Mouse (Mus musculus): Measurements from ENCODE around the gene Ppp1r15b.

Ppp1r15b gene

DNA sequence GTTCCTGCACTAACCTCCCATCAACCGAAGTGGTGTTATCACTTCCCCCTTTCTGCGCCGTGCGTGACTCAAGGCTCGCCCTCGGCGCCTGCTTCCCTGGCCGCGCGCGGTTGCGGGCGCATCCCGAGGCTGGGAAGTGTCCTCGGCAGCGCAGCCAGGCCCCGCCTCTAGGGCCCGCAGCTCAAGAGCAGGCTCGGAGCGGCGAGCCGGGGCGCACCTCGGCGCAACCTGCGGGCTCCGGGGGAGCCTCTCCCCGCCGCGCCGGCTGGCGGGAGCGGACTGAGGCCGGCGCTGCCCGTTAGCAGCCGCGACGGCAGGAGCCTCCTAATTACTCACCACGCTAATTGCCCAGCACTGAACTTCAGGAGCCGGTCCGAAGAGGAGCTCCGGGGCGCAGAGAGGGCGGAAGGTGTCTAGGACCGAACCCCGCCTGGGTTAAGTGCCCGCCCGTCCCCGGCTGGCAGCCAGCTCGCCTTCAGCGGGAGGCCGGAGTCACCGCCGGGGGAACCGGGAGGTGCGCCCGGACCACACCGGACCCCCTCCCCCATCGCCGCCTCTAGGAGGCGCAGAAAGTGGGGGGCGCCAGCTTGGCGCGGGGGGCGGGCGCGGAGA, 33.0 kb downstream of the Ppp1r15b start, which contains the start of gene Plekha6:
Gene Plekha6, plus strand, starts transcription at position 391 of the 612 bp plus-strand sequence.
- DNase-seq: no peak

DNA sequence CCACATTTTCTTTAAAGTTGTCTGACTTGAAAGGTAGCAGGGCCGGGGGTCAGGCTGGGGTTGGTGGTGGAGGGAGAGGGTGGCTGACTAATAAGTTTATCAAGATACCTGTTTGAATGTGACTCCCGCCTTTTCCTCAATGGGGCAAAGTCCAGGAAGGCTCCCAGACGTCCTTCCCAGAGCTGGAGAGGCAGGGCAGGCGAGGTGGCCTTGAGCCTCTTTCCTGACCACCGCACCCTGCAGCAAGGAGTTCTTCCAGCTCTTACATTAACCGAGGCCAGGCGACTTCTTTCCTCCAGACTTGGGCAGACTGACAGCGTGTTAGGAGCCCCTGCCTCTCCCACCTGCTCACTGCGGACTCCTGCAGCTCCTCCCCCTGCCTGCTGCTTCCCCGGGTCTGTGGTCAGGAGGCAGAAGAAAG, 33.7 kb downstream of the Ppp1r15b start:
- no peak for DNase-seq

DNA sequence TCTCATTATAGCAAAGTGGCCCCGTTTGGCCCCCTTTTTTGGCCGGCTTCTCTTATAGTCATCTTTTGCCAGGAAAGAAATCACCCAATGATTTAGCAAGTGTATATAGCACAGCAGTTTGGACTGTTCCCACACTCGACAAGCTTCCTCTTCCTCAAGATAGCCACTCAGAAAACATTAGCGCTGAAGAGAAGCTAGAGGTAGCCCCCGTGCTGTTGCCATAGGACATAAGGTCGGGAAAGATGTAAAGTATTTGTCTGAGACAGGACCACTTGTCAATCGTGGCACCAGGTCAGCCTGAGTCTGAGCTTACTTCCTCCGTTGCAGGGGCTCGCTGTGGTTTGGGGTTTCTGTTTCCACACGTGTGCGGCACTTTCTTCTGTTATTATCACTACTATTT, 34.2 kb downstream of the Ppp1r15b start:
- no peak for DNase-seq

DNA sequence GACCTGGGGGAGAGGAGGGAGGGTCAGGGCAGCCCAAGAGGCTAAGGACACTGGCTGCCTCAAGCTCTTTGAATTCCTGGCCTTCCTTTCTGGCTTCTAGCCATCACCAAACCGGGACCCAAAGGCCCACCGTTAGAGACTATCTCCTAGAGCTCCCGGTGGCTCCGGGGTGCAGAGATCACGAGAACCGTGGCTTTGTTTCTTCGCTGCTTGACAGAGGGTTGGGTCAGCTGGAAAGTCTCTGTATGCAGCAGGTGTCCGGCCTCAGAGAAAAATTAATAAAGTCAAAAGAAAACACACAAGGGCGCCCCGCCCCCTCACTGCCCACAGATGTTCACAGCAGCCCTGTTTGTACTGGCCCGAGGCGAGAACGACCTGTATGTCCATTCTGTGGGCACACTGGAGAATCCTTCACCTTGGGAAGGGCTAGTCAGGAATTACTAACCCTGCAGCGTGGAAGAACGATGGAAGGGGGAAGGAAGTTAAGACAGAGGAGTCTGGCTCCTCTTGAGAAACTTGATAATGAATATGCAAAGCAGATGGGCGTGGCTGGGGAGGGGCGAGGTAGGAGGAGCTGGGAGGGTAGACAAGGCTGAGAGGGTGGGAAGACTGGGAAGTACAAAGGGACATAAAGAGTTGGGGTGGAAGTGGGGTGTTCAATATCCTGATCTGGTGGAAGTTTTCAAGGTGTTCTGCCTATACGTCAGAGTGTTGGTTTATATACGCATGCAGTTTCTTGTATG, 37.5 kb downstream of the Ppp1r15b start:
- DNase-seq: no peak

DNA sequence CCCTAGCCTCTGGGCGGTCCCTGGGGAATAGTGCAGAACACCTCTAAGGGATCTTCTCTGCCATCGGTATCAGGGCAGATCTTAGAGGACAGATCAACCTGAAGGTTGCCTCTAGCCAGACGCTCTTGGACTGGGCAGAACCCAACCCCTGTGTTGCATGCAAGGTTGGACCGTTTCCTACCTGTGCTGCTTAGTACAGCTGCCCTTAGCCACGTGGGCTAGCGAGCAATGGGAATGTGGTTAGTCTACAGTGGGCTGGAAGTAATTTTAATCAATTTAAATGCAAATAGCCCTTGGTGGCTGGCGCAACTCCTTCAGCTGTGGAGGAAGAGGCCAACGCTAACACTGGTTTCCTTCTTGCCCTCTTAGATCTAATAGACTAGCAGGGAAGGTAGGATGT, 39.3 kb downstream of the Ppp1r15b start:
- no peak for DNase-seq

DNA sequence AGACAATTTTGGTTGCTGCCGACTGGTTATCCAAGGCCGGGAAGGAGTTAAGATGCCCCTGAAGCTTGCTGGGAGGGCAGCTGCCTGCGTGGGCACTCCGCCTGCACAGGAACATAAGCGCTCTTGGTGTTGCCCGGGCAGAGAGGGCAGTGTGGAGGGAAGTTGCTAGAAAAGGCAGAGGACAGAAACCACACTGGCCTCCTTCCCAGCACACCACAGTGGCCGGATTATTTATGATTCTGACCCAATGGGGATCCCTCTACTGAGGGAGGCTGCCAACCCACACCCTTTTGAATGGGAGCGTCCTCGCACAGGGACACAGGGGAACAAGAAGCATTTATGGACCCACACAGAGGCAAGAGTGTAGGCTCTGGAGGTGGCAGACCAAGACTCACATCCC, 40.4 kb downstream of the Ppp1r15b start:
- no peak for DNase-seq

DNA sequence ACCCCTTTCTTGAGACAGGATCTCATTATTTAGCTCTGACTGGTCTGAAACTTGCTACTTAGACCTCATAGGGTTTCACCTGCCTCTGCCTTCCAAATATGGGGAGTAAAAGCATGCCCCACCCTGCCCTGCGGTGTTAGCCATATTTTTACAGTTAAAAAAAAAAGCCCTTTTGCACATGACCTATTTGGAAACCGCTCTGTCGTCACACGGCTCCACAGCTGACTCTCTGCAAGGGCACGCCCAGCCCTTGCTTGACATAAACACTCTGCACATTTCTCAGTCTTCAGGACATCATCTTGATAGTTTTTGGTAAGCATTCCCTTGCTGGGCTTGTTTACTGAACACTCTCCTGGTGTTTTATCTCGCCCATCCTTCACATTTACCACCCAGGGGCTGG, 44.2 kb downstream of the Ppp1r15b start:
- peak; percentile 18 for DNase-seq

DNA sequence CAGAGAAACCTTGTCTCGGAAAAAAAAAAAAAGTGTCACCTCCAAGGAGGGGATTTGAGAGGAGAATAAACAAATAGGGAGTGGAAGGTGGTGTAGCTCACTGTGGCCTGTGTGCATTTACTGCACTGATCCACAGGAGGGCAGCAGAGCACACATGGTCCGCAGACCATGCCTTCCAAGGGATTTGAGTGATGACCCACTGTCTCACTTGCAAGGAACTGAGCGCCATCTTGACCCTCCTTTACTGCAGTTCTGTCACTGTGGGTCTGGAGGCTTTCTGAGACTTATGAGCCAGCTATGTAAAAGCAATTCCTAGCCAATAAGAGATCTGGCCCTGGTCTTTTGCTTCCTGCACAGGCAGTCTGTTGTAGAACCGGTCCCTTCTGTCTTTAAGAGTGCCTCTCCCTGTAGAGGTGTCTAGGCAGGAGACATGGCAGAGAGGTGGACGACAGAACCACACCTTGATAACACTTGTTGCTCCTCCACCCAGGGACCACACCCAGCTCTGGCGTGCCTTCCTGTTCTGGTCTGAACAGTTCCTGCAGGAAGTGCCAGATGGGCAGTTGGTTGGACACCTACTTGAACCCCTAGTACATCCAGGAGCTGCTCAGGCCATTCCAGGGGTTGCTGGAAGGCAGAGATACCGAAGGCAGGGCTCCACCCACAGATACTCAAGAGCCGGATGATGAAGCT, 46.7 kb downstream of the Ppp1r15b start:
- peak; percentile 74 for DNase-seq

DNA sequence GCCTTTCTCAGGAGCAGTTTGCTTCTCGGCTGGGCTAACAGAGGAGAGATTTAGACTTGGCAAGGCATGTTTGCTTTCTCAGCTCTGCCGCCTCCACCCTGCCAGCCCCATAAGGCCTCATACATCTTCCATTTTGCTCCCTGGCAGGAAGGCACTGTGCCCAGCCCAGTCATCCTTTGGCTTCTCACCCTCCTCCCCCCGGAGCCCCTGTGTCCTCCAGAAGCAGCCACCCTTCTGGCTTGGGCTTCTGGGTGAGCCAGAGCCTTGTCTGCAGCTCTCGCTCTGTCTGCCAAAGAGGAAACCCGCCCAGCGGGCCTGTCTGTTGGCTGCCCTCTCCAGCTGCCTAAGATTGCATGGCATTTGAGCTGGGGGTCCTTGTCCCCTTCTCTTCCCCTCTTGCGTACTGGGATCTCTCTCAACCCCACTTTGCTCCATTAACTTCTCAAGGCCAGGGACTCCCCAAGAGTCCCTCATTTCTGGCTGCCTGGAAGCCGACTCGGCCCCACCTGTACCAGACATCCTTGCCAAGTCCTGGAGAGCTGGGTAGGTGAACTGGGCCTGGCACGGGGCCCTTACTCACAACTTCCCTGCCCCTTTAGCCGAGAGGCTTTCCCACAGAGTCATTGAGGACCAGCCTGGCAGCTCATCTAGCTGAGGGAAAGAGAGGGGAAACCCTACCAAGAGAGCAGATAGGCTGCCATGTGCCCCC, 47.9 kb downstream of the Ppp1r15b start:
- peak; percentile 51 for DNase-seq

DNA sequence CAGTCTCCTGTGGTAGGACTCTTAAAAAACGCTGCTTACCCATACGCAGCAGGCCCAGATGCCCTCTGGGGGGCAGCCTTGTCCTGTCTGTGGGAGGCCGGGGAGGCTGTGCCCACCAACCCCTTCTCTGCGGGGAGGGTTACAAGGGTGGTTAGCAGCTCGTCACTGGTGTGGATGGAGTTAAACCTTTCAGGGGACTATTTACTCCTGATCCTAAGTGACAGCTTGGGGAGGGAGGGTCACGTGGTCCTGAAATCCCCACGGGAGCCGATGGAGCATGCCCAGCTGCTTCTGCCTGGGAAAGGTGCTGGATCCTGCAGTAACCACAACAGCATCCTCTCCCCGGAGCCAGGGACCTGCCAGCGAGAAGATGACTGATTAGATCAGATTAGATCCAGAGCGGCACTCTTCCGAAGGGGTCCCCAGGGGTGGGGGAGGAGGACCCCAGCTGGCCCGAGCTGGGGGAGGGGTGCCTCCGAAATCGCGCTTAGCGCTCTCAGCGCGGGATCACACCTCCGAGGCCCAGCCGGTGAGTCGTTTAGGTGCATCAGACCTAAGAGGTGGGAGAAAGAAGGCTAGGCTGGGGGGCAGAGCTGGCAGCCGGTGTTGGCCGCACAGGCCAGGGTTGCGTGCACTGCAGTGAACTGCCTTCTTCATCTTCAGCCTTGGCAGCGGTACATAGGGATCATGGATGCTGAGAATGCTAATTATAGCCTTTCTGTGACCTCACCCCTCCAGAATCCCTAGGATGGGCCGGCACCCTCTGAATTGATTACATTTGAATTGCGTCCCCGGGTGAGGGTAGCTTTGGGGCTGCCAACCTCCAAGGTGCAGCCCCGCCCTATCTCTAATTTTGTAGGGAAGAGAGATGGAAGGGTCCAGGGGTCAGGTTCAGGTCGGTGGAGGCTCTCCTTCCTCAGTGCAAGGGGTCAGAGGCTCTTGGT, 50.4 kb downstream of the Ppp1r15b start:
- DNase-seq: peak; percentile 77

DNA sequence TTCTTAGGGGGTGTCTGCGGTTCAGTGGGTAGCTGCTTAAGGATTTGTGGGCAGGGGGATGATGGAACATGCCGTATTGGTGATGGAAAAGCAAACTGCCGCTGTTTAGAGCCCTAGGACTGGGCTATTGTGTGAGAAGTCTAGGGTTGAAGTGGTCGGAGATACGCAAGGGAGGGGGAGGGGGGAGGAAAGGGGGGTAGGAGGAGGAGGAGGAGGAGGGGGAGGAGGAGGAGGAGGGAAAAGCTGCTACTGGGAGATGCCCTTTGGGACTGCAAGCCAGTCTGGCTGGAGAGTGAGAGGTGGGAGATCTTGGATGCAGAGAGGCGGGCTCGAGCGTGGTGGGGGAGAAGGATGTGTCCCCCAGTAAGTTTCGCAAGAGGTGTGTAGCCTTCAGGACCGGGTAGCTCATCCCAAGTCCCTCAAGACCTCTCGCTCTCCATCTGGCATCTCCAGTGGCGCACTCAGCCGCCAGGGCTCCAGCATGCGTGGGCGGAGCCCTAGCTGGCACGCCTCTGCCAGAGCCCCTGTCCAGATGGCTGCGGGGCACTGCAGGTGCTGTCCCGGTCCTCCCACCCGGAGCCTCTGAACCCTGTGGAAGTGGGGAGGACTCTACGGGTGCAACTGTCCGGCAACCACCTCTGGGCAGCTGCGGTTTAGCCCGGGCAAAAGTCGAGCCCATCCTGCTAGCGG, 51.2 kb downstream of the Ppp1r15b start:
- DNase-seq: peak; percentile 32

DNA sequence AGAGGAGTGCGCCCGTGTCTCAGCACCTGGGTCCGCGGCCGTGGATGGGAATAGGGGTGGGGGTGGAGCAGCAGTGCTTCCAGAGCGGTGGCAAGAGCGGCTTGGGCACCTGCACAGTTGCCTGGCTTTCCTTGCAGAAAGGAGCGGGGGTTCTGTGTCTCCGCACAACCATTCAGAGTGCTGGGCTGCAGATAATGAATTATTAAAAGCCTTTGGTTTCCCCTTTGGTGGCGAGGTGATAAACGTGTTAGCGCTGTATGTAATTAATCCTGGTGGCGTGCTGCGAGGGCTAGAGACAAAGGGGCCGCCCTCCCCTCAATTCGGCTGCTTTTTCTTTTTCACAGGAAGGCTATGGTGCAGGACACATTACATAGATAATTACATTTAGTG, 51.8 kb downstream of the Ppp1r15b start:
- DNase-seq: no peak

DNA sequence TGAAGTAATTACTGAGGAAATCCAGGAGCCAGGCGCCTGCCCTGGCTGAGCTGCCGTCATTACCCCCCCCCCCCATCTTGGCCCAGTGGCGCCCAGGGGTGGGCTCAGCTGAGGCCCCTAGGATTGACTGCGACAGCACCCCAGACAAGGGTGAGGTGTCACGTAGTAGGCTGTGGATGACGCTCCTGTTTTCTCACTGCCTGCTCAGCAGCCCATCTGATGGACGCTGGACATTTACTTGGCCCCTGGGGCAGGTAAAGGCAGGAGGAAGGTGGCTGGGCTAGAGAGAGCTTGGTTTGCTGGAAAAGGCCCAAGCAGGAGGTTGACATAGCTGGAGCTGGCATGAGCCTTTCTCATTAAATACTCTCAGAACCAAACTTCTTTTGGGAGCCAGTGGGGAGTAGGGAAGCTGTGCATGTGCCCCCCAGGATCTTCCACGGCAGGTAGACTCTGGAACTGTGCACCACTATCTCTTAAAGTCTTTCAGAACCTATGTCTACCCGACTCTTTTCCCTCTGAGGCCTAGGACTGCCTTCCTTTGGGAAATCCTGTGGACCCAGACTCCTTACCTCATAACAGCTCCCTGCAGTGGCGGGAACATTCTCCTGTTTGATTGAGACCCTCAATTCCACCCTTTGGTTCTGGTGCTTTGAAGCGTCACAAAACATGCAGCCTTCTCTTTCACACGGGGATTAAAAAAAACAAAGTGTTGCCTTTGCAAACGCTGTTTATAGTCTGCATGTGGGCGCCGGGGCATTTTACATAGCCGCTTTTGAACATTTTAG, 52.4 kb downstream of the Ppp1r15b start:
- DNase-seq: no peak

DNA sequence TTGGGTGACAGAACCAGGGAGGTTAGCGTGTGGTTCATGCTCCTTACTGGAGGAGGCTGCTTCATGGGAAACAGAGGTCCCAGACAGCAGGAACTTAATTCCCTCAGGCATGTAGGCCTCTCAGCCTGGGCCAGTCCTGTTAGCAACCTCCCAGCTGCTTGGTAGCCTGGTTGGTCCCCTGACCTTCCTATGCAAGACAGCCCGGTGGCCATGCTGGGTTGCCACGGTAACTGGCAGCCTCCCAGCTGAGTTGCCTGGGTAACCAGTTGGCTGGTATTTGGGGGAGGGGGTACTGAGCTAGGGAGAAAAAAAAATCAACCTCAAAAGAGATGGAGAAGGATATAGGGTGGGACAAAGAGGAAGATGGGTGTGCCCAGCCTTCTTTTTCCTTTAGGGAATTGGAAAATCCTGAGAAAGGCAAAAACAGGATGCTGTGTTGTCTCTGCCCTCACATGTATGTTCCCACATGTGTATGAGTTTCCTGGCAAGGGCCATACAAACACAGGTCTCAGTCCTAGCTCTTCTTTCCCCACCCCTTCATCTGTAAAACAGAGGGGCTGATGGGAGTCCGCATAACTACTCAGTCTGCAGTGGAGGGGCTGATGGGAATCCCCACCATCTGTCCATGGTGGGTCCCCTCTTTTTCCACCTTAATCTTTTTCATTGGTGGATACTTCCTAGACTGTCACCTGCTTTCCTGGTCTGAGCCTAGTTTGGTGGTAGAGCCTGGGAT, 57.2 kb downstream of the Ppp1r15b start:
- no peak for DNase-seq

DNA sequence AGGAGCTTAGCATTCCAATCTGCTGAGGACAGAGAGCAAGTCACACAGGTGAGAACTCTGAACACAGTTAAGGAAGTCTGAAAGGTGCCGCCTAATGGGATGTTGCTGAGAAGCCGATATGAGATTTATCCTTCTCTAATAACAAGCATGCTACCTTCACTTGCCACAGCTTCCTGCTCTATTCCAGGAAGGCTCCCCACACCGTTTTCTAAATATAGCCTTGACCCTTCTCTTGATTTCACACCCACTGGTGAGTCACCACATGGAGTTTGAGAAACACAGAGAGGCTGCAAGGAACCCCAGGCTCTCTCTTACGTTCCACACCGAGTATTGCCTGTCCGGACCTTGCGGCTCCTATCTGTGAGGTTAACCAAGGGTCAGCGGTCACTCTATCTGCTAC, 57.8 kb downstream of the Ppp1r15b start:
- no peak for DNase-seq

All from lung, postnatal 14 days (tissue).